Mouse (Mus musculus): ENCODE results near the gene Adgrb2.

Gene Adgrb2

DNA sequence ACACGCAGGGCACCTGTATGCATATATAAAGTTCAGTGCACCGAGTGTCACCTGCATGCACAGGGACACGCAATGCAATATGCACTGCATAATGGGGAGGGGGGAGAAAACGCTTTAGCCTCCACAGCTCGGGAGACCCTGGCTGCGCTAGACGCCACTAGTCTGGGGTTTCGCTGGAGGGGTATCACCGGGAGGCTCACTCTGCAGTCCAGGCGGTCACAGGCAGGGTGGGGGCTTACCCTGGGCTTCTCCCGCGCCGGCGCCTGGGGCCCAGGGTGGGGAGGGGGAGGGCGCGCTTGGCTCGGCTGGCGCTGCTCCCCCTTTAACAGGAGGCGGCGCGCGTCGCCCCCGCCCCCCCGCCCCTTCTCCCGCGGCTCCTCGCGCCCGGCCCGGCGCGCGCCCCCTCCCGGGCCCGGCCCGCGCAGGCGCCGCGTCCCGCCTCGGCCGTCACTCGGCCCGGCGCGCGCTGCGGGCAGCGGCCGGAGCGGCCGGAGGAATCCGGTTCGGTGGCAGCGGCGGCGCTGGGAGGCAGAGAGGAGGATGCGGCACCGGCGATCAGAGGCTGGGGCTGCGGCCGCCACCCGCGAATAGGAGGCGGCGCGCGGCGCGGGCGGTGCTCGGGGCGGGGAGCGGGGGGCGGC lies at the start of gene Adgrb2:
Adgrb2 (plus strand) TSS at position 450 of the 641 bp plus-strand sequence.
- DNase-seq (ENCODE audit: low spot score in 2 of 2): no peak

DNA sequence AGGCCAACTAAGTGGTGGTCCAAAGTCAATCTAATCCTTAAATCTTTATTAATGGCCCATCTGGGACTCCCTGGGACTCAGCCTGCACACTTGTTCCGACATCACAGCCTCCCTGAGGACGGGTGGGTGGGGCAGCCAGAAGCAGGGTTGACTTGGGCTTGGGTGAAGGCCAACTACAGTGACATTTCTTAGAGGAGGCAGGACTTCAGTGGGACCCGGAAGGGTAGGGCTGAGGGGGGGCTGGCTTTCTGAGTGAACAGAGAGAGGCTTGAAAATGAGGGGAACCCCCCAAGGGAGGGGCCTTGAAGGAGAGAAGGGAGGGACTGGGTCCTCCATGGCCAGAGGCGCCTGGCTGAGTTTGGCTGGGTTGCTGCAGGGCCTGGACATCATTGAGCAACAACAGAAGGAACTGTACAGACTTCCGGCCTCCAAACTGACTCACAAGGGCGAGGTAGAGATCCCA lies 33.3 kb upstream of the Adgrb2 start:
- DNase-seq (ENCODE audit: low spot score in 2 of 2): no peak

DNA sequence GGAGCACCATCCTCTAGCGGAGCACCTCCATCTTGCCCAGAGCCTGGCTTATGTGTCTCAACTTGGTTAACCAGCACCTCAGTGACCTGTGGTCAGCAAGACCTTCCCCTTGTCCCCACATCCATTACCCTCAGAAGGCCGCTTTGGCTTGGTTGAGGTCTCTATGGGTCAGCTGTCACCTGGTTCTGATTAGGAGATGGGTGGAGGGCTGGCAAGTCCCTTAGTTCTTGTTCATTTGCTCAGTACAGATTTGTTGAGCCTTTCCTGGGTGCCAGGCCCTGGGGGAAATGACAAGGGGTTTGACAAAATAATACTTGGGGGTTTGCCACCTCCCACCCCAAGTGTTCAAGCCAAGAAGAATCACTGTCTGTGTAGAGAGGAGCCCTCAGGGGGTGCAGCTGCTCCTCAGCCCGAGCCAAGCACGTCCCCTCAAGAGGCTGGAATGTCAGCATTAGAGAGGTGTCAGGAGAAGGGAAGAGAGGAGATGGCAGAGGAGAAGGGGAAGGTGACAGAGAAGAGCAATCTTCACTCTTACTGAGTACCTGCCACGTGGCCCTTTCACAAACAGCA lies 32.3 kb upstream of the Adgrb2 start:
- DNase-seq (ENCODE audit: low spot score in 2 of 2): no peak

DNA sequence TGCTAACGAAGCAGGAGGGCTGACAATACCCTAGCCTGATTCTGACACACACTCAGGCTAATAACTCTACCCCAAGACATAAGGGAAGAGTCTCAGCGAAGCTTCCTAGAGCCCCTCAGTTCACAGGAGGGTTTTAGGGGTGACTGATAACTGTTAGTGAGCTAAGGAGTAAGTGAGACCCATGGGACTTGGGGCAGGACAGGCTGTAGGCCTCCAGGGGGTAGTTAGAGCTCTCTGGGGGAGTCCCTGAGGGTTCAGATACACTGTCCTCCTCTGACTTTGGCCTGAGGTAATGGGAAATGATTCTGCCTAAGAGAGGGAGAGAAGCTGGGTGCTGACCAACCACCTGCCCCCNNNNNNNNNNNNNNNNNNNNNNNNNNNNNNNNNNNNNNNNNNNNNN lies 30.1 kb upstream of the Adgrb2 start:
- DNase-seq (ENCODE audit: low spot score in 2 of 2): no peak

DNA sequence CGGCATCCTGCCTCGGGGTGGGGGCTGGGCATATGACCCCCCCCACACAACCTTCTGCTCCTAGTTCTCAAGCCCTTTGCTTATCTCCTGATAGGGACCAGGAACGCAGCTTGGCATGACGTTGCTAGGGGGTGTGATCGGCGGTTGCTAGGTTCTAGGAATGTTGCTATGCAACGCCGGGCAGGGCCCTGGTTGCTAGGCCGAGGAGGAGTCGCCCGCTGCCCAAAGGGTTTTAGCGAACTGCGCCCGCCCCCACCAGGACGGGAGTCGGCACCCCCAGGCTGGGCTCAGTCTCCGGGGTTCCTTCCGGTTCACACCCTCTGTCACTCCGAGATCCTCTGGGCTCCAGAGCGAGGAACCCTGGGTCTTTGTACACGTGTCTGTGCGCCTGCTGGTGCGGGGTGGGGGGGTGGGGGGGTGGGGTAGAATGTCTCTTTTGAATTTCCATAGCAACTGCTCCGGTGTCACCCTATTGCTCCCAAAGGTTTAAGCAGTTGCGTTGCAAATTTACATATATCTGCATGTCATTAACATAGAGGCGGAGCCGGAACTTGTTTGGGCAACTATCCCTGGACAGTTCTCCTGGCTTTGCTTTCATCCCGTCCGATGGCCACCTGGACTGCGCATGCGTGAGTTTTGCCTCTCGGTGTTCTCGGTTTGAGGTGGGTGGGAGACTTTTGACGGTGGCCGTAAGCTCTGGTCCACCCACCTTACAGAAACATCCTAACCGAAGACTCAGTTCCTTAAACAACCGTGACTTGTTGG lies 24.3 kb upstream of the Adgrb2 start:
- DNase-seq (ENCODE audit: low spot score in 2 of 2): peak in 1 of 2 experiments; percentile 22

DNA sequence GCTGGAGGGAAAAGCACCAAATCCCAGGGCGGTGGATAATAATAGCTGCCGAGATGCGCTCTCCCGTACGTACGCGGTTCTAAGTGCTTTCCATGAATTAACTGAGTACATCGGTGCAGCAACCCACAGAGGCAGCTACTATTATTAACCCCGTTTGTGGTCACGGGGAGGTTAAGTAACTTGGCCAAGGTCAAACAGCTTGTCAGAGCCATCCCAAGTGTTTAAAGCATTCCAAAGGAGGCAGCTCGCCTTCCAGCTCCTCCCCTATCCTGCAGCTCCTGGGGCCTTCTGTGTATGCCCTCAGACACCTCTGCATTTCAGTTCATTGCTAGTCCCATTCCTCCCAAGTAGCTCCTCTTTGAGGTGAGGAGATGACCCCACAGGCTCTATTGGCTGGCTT lies 19.4 kb upstream of the Adgrb2 start:
- DNase-seq (ENCODE audit: low spot score in 2 of 2): no peak

DNA sequence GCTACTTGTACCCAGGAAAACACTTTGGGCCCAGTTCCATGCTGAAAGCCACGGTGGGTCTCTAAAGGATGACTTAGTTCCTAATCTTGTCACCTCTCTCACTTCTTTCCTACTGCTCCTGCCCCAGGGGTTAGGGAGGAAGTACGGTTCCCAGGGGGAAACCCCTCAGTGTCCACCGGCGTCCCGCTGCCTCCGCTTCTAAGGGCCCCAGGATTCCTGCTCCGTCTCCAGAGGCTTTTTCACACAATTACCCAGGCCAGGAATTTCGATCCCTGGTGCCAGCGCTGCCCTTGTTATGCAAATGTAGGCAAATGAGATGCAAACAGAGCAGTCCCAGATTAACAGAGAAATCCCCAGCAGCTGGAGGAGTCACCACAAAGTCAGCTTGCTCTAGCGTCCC lies 18.5 kb upstream of the Adgrb2 start:
- no peak for DNase-seq (ENCODE audit: low spot score in 2 of 2)

DNA sequence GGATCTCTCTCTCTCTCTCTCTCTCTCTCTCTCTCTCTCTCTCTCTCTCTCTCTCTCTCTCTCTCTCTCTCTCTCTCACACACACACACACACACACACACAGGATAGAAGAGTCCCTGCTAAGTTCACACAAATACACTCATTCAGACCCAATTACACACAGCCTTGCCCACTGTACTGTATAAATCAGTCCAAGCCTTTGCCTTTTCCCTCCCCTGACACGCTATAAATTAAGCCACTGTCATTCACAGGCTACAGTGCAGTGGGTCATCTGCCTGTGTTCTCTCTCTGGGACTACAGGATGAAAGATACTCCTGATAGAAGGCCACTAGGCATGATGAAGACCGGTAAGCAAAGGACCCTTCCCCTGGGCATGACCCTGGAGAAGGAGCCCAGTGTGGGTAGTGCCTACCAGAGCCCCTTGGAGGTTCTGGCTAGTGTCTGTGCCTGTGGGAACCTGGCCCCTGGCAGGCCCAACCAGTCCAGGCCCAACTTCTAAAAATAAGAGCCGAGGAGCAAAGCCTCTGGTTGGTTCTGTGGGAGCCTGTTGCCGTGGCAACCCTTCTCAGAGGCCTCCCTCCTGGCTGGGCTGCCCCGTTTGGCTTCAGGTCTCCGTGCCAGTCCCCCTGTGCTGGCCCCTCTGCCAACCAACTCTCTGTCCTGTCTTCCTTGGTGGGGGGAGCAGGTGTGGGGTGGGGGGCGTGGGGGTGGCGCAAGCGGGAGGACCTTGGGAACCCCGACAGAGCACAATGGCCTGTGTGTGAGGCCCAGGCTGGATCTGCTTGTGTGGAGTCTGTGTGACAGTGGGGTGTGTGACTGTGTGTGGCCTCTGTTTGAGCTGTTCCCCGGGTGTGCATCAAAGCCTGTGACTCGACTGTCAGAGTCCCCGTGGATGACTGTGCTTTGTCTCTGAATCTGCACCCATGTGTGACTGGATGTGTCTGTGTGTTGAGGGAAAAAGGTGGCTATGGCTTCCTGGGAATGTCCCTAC lies 17.4 kb upstream of the Adgrb2 start:
- no peak for DNase-seq (ENCODE audit: low spot score in 2 of 2)

DNA sequence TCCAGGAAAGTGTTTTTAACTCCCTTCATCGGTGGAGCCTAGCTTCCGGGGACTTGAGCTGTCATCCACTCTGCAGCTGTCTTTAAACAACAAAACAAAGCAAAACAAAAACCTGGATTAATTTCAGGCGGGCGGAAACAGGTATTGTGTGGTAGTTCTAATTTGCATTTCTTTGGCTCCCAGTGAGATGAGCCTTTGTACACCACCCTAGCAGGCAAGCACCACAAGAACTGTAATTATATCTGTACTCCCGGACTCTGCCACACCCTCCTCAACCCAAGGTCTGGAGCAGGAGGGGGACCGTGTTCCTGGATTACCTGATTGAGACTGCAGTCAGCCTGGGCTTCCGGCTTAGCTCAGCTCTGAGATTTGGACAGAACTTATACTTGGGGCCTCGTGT lies 14.5 kb upstream of the Adgrb2 start:
- DNase-seq (ENCODE audit: low spot score in 2 of 2): no peak

DNA sequence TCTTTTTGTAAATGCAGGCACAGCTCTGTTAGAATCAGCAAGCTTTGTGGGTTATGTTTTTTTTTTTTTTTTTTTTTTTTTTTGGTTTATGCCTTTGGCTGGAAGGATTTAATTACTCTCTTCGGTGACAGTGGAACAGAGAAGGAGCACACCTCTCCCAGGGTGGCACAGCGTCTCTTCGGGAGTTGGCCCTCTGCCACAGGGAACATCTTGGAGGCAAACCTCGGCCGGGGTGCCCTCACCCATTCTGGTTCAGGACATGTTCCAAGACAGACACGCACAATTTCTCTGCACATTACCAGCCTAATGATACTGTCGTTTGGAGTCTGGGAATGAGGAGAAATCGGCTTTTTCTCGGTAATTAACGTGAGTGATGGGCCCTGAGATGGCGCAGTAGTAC lies 13.8 kb upstream of the Adgrb2 start:
- DNase-seq (ENCODE audit: low spot score in 2 of 2): no peak

DNA sequence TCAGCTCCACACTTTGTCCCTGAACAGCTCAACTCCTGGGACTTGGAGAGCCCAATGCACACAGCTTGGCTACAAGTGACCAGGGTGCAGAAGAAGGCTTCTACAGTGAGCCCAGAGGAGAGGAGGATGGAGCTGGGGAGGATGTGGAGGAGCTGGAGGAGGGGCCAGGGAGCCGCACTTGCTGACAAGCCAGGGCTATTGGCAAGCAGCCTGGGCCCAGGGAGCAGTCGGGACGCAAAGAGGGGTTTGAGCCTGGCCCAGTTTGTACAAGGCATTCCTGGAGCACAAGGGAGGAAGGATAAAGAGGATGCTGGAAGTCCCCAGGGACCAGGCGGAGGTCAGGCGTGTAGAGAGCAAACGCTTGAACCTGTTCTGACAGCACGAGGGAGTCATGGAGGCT lies 12.7 kb upstream of the Adgrb2 start:
- DNase-seq (ENCODE audit: low spot score in 2 of 2): no peak

DNA sequence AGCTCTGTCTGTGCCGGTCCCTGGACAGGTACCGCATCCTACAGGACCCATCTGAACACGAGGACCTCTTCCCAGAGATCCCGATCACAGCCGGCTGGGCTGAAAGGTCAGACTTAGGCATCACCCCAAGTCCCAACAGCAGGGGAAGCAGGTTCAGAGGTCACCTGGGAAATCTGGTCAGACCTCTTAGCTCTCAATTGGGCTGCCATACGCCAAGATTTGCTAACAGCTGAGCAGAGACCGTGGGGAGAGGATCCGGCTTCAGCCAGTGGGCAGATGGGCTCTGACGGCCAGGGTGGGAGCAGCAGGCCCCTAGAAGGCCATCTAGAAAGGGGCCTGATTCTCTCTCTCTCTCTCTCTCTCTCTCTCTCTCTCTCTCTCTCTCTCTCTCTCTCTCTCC lies 10.4 kb upstream of the Adgrb2 start:
- no peak for DNase-seq (ENCODE audit: low spot score in 2 of 2)

DNA sequence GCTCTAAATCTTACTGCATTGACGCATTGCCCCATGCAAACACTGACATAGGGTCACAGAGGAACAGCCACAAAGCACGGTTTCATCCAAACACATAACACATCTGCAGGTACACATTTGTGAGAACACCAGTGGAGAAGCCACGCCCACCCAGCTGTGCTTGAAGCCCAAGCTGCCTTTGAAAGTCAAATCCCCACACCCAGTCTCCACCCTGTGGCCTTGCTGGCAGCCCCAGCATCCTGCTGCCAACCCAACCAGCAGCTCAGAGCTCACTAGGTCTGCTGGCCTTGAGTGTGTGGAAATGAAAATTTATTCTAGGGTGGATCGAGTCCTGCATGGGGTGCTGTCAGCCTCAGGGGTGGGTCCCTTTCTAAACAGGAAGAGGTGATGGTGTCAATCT lies 7.4 kb upstream of the Adgrb2 start:
- no peak for DNase-seq (ENCODE audit: low spot score in 2 of 2)

DNA sequence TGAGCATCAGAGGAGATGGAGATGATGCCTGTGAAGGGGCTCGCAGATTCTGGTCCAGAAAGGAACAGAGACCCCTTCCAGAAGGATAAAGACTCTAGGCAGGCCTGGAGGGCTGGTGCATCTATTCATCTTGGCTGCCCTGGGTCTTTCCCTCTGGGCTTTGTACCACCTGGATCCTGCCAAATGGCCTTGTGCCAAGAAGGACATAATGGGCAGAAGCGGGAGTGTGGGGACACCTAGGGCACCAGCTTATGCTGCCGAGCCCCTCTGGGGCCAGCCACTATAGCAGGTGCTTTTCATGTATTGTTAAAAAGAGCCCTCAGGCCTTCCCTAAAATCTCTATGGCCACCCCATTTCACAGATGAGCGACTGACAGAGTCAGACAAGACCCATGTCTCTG lies 6.4 kb upstream of the Adgrb2 start:
- no peak for DNase-seq (ENCODE audit: low spot score in 2 of 2)

DNA sequence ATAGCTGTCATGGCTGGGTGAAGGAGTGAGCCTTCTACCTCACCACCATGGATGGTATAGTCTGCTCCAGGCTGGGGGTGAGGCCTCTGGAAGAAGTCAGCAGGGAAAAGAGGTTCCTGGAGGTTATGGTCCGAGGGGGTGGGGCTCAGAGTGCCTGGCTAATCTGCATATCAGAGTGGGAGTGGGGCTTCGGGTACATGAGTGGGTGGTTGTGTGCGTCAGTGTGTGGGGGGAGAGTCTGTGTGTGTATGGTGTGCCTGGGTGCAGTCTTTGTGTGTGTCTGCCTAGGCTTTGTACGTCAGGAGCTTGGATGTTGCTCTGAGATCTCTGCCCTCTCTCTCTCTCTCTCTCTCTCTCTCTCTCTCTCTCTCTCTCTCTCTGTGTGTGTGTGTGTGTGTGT lies 5.7 kb upstream of the Adgrb2 start:
- DNase-seq (ENCODE audit: low spot score in 2 of 2): no peak

DNA sequence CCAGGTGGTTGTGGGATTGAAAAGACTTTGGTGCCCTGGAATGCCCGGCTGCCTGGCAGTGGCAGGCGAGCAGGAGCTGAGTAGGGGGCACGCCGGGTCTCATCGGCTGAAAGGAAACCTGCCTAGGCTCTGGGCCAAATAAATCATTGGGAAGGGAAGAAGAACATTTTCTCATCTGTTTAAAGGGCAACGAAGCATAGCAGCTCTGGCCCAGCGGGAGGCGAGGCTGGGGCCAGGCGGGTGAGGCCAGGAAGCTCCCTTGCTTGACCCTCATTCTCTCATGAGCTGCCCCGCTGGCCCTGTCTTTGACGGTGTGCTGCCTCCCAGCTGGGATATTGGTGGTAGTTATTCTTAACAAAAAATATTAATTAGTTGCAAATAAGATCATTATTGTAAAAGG lies 3.0 kb upstream of the Adgrb2 start:
- no peak for DNase-seq (ENCODE audit: low spot score in 2 of 2)

DNA sequence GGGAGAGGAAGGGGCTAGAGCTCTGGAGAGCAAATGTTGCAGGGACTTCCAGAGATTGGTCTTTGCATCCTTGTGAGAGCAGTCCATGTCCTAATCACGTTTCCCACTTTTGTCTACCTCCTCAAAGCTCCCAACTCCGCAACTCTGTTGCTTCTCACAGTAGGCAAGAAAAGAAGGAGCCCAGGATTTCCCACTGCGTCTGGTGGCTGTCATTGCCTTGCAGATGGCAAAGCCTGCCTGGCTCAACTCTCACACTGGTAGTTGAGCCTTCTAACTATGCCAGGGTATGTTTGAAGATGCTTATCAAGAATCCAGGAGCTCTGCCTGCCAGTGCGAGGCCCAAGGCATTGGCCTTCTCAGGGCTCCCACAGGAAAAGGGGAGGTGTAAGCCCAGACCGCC lies 1.6 kb upstream of the Adgrb2 start:
- DNase-seq (ENCODE audit: low spot score in 2 of 2): no peak

DNA sequence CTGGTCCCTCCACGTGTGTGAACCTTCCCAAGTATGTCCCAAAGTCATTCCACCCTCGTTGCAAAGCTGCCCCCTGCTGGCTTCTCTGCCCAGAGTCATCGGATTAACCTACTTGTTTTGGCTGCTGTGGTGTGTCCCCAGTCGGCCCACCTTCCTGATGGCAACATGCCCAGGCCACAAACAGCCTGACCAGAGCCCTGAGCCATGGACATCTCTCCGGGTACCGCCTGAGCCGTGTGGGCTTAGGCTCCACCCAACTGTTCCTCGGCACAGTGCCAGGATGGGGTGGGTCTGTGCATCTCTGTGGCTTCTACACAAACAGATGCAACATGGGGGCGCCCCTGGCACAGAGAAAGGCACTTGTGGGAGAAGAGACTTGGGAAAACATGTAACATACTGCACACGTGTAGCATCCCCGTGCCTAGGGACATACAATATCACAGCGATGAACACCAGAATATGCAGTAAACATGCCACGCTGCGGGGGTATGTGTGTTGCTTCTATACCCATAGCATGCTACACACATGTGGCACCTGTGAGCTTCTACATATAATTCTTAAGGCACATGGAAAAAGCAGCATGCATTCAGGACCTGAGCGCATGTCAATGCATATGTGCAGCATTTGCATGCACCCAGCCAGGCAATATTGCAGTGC lies 778 bp upstream of the Adgrb2 start:
- no peak for DNase-seq (ENCODE audit: low spot score in 2 of 2)

DNA sequence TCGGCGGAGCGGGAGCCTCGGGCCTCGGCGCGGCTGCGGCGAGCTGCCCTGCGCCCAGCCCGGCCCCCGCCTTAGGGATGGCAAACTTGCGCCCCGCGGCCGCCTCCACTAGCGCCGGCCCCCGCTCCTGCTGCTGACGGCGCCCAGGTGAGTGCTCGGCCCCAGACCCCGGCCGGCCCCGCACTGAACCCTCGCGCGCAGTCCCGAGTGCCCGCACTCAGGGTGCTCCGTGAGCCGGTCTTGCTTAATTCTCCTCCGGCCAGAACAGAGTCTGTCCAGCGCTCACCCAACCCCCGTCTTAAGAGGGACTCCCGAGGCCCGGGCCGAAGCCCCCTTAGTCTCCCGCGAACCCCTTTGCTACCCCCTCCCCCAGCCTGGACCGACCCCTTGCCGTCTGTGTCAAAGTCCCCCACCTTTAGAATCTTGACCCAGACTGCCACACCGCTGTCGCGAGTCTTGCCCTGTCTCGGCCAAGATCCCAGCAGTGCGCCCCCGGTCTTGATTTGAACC lies 546 bp downstream of the Adgrb2 start:
- DNase-seq (ENCODE audit: low spot score in 2 of 2): no peak

DNA sequence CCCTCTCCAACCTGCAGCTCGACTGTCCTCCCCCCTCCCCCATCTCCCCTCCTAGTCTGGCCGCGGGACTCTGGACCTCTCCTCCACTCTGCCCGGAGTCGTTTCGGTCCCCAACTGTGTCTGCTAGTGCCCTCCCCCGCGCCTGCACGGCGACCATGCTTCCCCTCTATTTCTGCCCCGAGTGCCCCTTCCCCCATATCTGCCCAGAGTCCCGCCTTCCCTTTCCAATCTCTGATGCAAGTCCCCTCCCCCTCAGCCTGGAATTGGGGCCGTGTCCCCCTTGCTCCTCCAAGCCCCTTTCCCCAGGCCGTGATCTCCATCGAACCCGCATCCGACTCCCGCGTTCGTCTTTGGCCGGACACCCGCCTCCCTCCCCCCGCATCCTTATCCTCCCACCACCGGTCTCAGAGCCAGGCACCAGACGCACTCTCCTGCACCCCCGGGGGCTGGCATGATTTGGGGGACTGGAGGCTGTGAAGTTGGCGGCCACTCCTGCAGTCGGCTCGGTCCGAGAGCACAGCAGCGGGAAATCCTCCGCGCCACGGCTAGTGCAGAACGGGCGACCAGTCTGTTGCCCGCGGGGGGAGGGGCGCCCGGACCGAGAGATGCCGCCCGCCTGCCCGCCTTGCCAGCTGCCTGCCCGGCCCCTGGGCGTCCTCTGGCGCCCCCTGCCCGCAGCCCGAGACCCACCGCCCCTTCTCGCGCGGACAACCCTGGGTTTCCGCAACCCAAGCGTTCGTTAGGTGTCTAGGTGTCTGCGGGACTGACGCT lies 1.2 kb downstream of the Adgrb2 start:
- DNase-seq (ENCODE audit: low spot score in 2 of 2): peak in 1 of 2 experiments; percentile 36
